Mouse (Mus musculus) central nervous system, embryonic 14 days (tissue): ENCODE measurements around the gene Frmd4b. TPM values are rescaled to one million over a fixed set of nuclear protein-coding genes. Genes with fewer than 3 reads are reported as not detected.

ENCODE experiments used
- polyA plus RNA-seq: library from polyadenylated mRNA; depleted of rRNA; stranded (reverse); fragments of >200 nt; gene quantifications from 2 replicates; pipeline ENCODE4 v1.2.3, GENCODE M21; 2012; rRNA removed

The Frmd4b gene
- polyA plus RNA-seq = 27.7 and 33.5 TPM in 2 replicates

DNA sequence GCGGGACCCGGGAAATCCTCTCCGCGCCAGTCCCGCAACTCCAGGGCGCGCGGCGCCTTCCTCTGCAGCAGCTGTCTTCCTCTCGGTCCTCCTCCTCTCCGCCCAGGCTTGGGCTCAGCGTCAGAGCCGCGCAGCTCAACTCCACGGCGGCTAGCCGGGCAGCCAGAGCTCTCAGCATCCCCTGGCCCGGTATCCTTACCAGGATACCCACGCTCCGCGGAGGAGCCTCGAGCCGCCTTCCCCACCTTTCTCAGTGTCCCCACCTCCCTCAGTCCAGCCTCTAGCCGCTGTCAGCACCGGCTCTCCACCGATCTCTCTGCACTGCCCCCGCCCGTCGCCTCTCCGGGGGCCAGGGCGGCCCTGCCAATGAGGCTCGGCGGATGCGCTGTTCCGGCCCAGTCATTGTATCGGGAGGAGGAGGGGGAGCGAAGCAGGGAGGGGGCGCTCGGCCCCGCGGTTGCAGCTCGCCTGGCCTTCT, at the start of gene Frmd4b:
Frmd4b (minus strand) TSS at position 276 of the 478 bp plus-strand sequence.

DNA sequence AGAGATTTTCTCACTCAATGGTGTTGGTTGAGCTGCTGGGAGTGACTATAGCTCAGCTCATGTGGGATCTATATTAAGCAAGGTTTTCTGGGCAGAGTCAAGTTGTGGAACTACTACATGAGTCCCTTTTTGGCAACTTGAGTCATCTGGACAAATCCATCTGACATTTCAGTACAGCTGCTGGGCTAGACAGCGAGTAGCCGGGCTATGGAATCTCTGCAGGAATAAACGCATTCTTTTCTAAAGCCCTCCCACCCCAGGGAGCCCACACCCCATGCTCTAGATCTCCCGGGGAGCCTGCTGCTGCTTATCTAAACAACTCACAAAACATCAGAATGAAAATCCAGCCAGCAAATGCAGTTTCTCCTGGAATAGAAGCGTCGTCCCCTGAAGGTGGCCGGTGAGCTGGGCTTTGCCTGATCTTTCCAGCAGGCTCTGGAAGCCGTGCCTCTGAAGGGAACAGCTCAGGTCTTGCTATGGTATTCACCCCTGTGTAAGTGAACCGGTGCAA, 364.6 kb downstream of the Frmd4b start, which contains the start of gene Lmod3:
Lmod3 (minus strand) TSS at position 49 of the 511 bp plus-strand sequence.

Other genes starting within 250 kb of the Frmd4b start
- 1.9 and 2.0 TPM in 2 replicates for gene Mitf, start 189.5 kb upstream of the Frmd4b start, polyA plus RNA-seq